14 mouse cellular contexts compared by ENCODE assay signal in genomic region chr15:10999832-11000231, GRCm38 (mm10). TPM values are rescaled to one million over a fixed set of nuclear protein-coding genes. Genes with fewer than 3 reads are reported as not detected.
A peak's percentile ranks its signal among the peaks of the same experiment; 100 is the strongest.
DNase-seq lines count a peak whose midpoint lies in the region; ATAC-seq and TF ChIP-seq lines count a peak whose summit lies in the region.
"Had no signal": no experiment of that assay in that cellular context is flagged by ENCODE, and none has a peak within 500 bp of the region (broad histone marks: within the 10 kb centered on the region; RNA-seq: fewer than 3 reads in every experiment).

No protein-coding gene starts in this region.

- H3K27ac ChIP-seq in heart, embryonic 14.5 days (replicated peaks in 1 of 2; ENCODE audit: control insufficient read depth in 1 of 2, insufficient read depth in 1 of 2, low read depth in 2 of 2, low read length in 2 of 2): no peak overlapping the region
- no peak overlapping the region for H3K27ac ChIP-seq in lung, embryonic 15.5 days
- H3K27ac ChIP-seq in lung, postnatal 0 days (ENCODE audit: low read length): no peak overlapping the region
- no peak overlapping the region for H3K27ac ChIP-seq in forebrain, postnatal 0 days (ENCODE audit: low read depth, low read length)
- no peak overlapping the region for H3K27ac ChIP-seq in neural tube, embryonic 15.5 days (replicated peaks)

- H3K9me3 ChIP-seq in heart, embryonic 14.5 days (ENCODE audit: control insufficient read depth, low read length): no peaks in the 10 kb centered on the region
- H3K9me3 ChIP-seq in lung, embryonic 15.5 days: no peaks in the 10 kb centered on the region
- no peaks in the 10 kb centered on the region for H3K9me3 ChIP-seq in lung, postnatal 0 days (ENCODE audit: low read length)
- H3K9me3 ChIP-seq in forebrain, postnatal 0 days (ENCODE audit: low read length): no peaks in the 10 kb centered on the region
- no peaks in the 10 kb centered on the region for H3K9me3 ChIP-seq in neural tube, embryonic 15.5 days (replicated peaks)
- H3K9me3 ChIP-seq: G1E had no signal

- TF ChIP-seq CTCF in lung, postnatal 0 days (IDR thresholded peaks at IDR 0.05): no peak
- no peak for TF ChIP-seq CTCF in forebrain, postnatal 0 days (IDR thresholded peaks at IDR 0.05; ENCODE audit: low read depth)

- intact Hi-C loops in heart, postnatal 25 days (cut with DNase I): no loop called here

- H3K9ac ChIP-seq in heart, embryonic 14.5 days (ENCODE audit: low read length): no peak overlapping the region
- H3K9ac ChIP-seq in lung, embryonic 15.5 days: no peak overlapping the region
- H3K9ac ChIP-seq in lung, postnatal 0 days (replicated peaks; ENCODE audit: low read depth): no peak overlapping the region
- no peak overlapping the region for H3K9ac ChIP-seq in forebrain, postnatal 0 days
- no peak overlapping the region for H3K9ac ChIP-seq in neural tube, embryonic 15.5 days (replicated peaks)

- DNase-seq in heart, postnatal 25 days (ENCODE audit: low spot score): no peak
- no peak for DNase-seq in lung, postnatal 0 days (ENCODE audit: low spot score)
- DNase-seq in forebrain, postnatal 0 days: no peak
- DNase-seq: adrenal gland, adult 2 months; cerebellum, postnatal 25 days; right cerebral cortex, adult 18-20 months had no signal

- peaks cover 11% of the 10 kb centered on the region for H3K36me3 ChIP-seq in heart, embryonic 14.5 days (ENCODE audit: control insufficient read depth, insufficient read depth, low read length)
- H3K36me3 ChIP-seq in lung, embryonic 15.5 days: no peaks in the 10 kb centered on the region
- no peaks in the 10 kb centered on the region for H3K36me3 ChIP-seq in lung, postnatal 0 days (ENCODE audit: insufficient read depth, low read length)
- 0 out of 2 replicates have a peak, but pooled peaks cover 4% of the 10 kb centered on the region for H3K36me3 ChIP-seq in forebrain, postnatal 0 days (ENCODE audit: insufficient read depth)
- peaks cover 4% of the 10 kb centered on the region; the same call in 1 of the 2 replicates for H3K36me3 ChIP-seq in neural tube, embryonic 15.5 days

- H3K27me3 ChIP-seq in heart, embryonic 14.5 days (ENCODE audit: control insufficient read depth, insufficient read depth, low read length): no peaks in the 10 kb centered on the region
- H3K27me3 ChIP-seq in lung, embryonic 15.5 days: no peaks in the 10 kb centered on the region
- no peaks in the 10 kb centered on the region for H3K27me3 ChIP-seq in lung, postnatal 0 days (replicated peaks; ENCODE audit: insufficient read depth, low read length)
- no peaks in the 10 kb centered on the region for H3K27me3 ChIP-seq in forebrain, postnatal 0 days (ENCODE audit: insufficient read depth, low read length)
- no peaks in the 10 kb centered on the region for H3K27me3 ChIP-seq in neural tube, embryonic 15.5 days (replicated peaks)

- no peak for TF ChIP-seq EP300 in lung, postnatal 0 days (IDR thresholded peaks at IDR 0.05)

- ATAC-seq in heart, embryonic 14.5 days (ENCODE audit: insufficient number of reproducible peaks, insufficient read depth, low FRiP score, low read depth): no peak
- ATAC-seq in lung, embryonic 15.5 days (ENCODE audit: borderline replicate concordance, extremely low read depth, low FRiP score, low TSS enrichment): no peak
- no peak for ATAC-seq in lung, postnatal 0 days
- ATAC-seq in forebrain, postnatal 0 days: peak; percentile 65
- ATAC-seq in neural tube, embryonic 15.5 days (ENCODE audit: low FRiP score): peak; percentile 55; the same call in 1 of the 2 replicates
- no peak for ATAC-seq in activated CD4-positive, CD25-positive, alpha-beta regulatory T cell, adult 4 months
- ATAC-seq: inflammation-experienced regulatory T-cells, adult 6 months had no signal

- peaks cover 0 to 3% of the 10 kb centered on the region in 2 experiments; a peak in 1 of 4 replicates for H3K4me1 ChIP-seq in heart, embryonic 14.5 days (ENCODE audit: control insufficient read depth in 2 of 2, insufficient read depth in 2 of 2, low read length in 2 of 2)
- H3K4me1 ChIP-seq in lung, embryonic 15.5 days: no peaks in the 10 kb centered on the region
- H3K4me1 ChIP-seq in lung, postnatal 0 days (ENCODE audit: insufficient read depth, low read depth, low read length): no peaks in the 10 kb centered on the region
- H3K4me1 ChIP-seq in forebrain, postnatal 0 days (ENCODE audit: insufficient read depth): no peaks in the 10 kb centered on the region
- H3K4me1 ChIP-seq in neural tube, embryonic 15.5 days: no peaks in the 10 kb centered on the region

- H3K4me3 ChIP-seq in heart, embryonic 14.5 days (ENCODE audit: control insufficient read depth in 1 of 2, insufficient read depth in 1 of 2, low read depth in 1 of 2, low read length in 2 of 2): no peak overlapping the region
- H3K4me3 ChIP-seq in lung, embryonic 15.5 days: no peak overlapping the region
- no peak overlapping the region for H3K4me3 ChIP-seq in lung, postnatal 0 days (ENCODE audit: low read depth, low read length)
- H3K4me3 ChIP-seq in forebrain, postnatal 0 days (ENCODE audit: low read depth, low read length): no peak overlapping the region
- no peak overlapping the region for H3K4me3 ChIP-seq in neural tube, embryonic 15.5 days (replicated peaks)

- peak overlapping the region; percentile 11 for H3K4me2 ChIP-seq in heart, embryonic 14.5 days (ENCODE audit: low read length)
- H3K4me2 ChIP-seq in lung, embryonic 15.5 days: peak overlapping the region; percentile 26; the same call in 1 of the 2 replicates
- no peak overlapping the region for H3K4me2 ChIP-seq in lung, postnatal 0 days (replicated peaks; ENCODE audit: low read depth, low read length)
- no peak overlapping the region for H3K4me2 ChIP-seq in forebrain, postnatal 0 days (ENCODE audit: low read depth)
- H3K4me2 ChIP-seq in neural tube, embryonic 15.5 days: 0 out of 2 replicates have a peak overlapping the region, but pooled peaks have one; percentile 3

- 48% methylated on average over 5 of the region's 5 CpGs for WGBS in heart, embryonic 14.5 days
- 41% methylated on average over 5 of the region's 5 CpGs for WGBS in lung, embryonic 15.5 days
- WGBS in lung, postnatal 0 days: 38% methylated on average over 5 of the region's 5 CpGs
- 55% methylated on average over 5 of the region's 5 CpGs for WGBS in forebrain, postnatal 0 days
- 63% methylated on average over 5 of the region's 5 CpGs for WGBS in neural tube, embryonic 15.5 days

RNA-seq across cellular contexts. Expression of gene Slc45a2, which starts 0.7 kb away (rescaled TPM):
- polyA plus RNA-seq in heart, embryonic 14.5 days (2014; fragmentation: Nextera tagmentation; extraction: Ambion mirVana): 0.18 TPM in 1 of 2 replicates, not detected in the other
- total RNA-seq in heart, postnatal 25 days (2021): not detected
- polyA plus RNA-seq in lung, embryonic 15.5 days (2015; fragmentation: Nextera tagmentation; extraction: Ambion mirVana): not detected in 2 replicates
- polyA plus RNA-seq in lung, postnatal 0 days (2015; fragmentation: Nextera tagmentation; extraction: Ambion mirVana): not detected in 2 replicates
- total RNA-seq in forebrain, postnatal 0 days (2014; rRNA removed): 0.15 TPM in 1 of 2 replicates, not detected in the other
- 0.10 TPM in 1 of 2 replicates, not detected in the other for polyA plus RNA-seq in forebrain, postnatal 0 days (2015; fragmentation: Nextera tagmentation; extraction: Ambion mirVana)
- polyA plus RNA-seq in neural tube, embryonic 15.5 days (2015; fragmentation: Nextera tagmentation; extraction: Ambion mirVana): not detected in 2 replicates
- polyA plus RNA-seq in activated CD4-positive, CD25-positive, alpha-beta regulatory T cell, adult 4 months (2017; shearing (Covaris generic)): not detected
- total RNA-seq: adrenal gland, adult 2 months; left cerebral cortex, postnatal 36 days had no signal
- polyA plus RNA-seq: G1E; inflammation-experienced regulatory T-cells, adult 6 months; liver, embryonic 16.5 days had no signal

RNA-seq across cellular contexts. Expression of gene Amacr, which starts 18.3 kb away (rescaled TPM):
- 16.6 and 19.3 TPM in 2 replicates for polyA plus RNA-seq in heart, embryonic 14.5 days (2014; fragmentation: Nextera tagmentation; extraction: Ambion mirVana)
- total RNA-seq in heart, postnatal 25 days (2021): 10 to 100 TPM; 31.2 to 32.7 TPM
- polyA plus RNA-seq in lung, embryonic 15.5 days (2015; fragmentation: Nextera tagmentation; extraction: Ambion mirVana): 13.3 and 14.9 TPM in 2 replicates
- 11.0 TPM in 2 replicates for polyA plus RNA-seq in lung, postnatal 0 days (2015; fragmentation: Nextera tagmentation; extraction: Ambion mirVana)
- 7.7 and 10.6 TPM in 2 replicates for total RNA-seq in forebrain, postnatal 0 days (2014; rRNA removed)
- polyA plus RNA-seq in forebrain, postnatal 0 days (2015; fragmentation: Nextera tagmentation; extraction: Ambion mirVana): 7.7 and 10.3 TPM in 2 replicates
- 12.4 and 13.9 TPM in 2 replicates for polyA plus RNA-seq in neural tube, embryonic 15.5 days (2015; fragmentation: Nextera tagmentation; extraction: Ambion mirVana)
- polyA plus RNA-seq in activated CD4-positive, CD25-positive, alpha-beta regulatory T cell, adult 4 months (2017; shearing (Covaris generic)): 1 to 10 TPM; 2.4 to 2.9 TPM

RNA-seq across cellular contexts. Expression of gene Rxfp3, which starts 38.0 kb away (rescaled TPM):
- 0.04 and 0.05 TPM in 2 replicates for polyA plus RNA-seq in heart, embryonic 14.5 days (2014; fragmentation: Nextera tagmentation; extraction: Ambion mirVana)
- total RNA-seq in heart, postnatal 25 days (2021): under 1 TPM in 1 of 2 experiments, not detected in 1; 0.08 TPM
- polyA plus RNA-seq in lung, embryonic 15.5 days (2015; fragmentation: Nextera tagmentation; extraction: Ambion mirVana): 0.04 and 0.05 TPM in 2 replicates
- 0.05 TPM in 1 of 2 replicates, not detected in the other for polyA plus RNA-seq in lung, postnatal 0 days (2015; fragmentation: Nextera tagmentation; extraction: Ambion mirVana)
- total RNA-seq in forebrain, postnatal 0 days (2014; rRNA removed): 3.8 and 5.3 TPM in 2 replicates
- 1.4 and 3.7 TPM in 2 replicates for polyA plus RNA-seq in forebrain, postnatal 0 days (2015; fragmentation: Nextera tagmentation; extraction: Ambion mirVana)
- polyA plus RNA-seq in neural tube, embryonic 15.5 days (2015; fragmentation: Nextera tagmentation; extraction: Ambion mirVana): 1.9 and 3.2 TPM in 2 replicates
- polyA plus RNA-seq in activated CD4-positive, CD25-positive, alpha-beta regulatory T cell, adult 4 months (2017; shearing (Covaris generic)): not detected
- total RNA-seq: adrenal gland, adult 2 months; G1E had no signal
- polyA plus RNA-seq: adrenal gland, adult 2 months; G1E; liver, embryonic 16.5 days had no signal

RNA-seq across cellular contexts. Expression of gene C1qtnf3, which starts 47.7 kb away (rescaled TPM):
- polyA plus RNA-seq in heart, embryonic 14.5 days (2014; fragmentation: Nextera tagmentation; extraction: Ambion mirVana): 0.16 TPM in 1 of 2 replicates, not detected in the other
- total RNA-seq in heart, postnatal 25 days (2021): under 1 TPM in 1 of 2 experiments, not detected in 1; 0.13 TPM
- polyA plus RNA-seq in lung, embryonic 15.5 days (2015; fragmentation: Nextera tagmentation; extraction: Ambion mirVana): 2.0 and 3.0 TPM in 2 replicates
- polyA plus RNA-seq in lung, postnatal 0 days (2015; fragmentation: Nextera tagmentation; extraction: Ambion mirVana): 2.5 TPM in 2 replicates
- total RNA-seq in forebrain, postnatal 0 days (2014; rRNA removed): 0.85 and 3.0 TPM in 2 replicates
- 0.36 and 0.56 TPM in 2 replicates for polyA plus RNA-seq in forebrain, postnatal 0 days (2015; fragmentation: Nextera tagmentation; extraction: Ambion mirVana)
- polyA plus RNA-seq in neural tube, embryonic 15.5 days (2015; fragmentation: Nextera tagmentation; extraction: Ambion mirVana): 21.2 and 23.1 TPM in 2 replicates
- polyA plus RNA-seq in activated CD4-positive, CD25-positive, alpha-beta regulatory T cell, adult 4 months (2017; shearing (Covaris generic)): not detected
- total RNA-seq: G1E; left cerebral cortex, postnatal 36 days had no signal
- polyA plus RNA-seq: G1E had no signal

Comparison
In these comparisons a context has a peak if more than half of its experiments do, and no peak if none do; other contexts are left out.
1. H3K4me2 ChIP-seq: peak in heart, embryonic 14.5 days (single experiment), lung, embryonic 15.5 days (single experiment) and neural tube, embryonic 15.5 days (single experiment); none in lung, postnatal 0 days (single experiment) and forebrain, postnatal 0 days (single experiment).
2. ATAC-seq: peak in forebrain, postnatal 0 days (single experiment) and neural tube, embryonic 15.5 days (single experiment); none in heart, embryonic 14.5 days (single experiment), lung, embryonic 15.5 days (single experiment), lung, postnatal 0 days (single experiment) and activated CD4-positive, CD25-positive, alpha-beta regulatory T cell, adult 4 months (single experiment).